Mouse (Mus musculus): ENCODE measurements around the gene Tgfbrap1. TPM values are rescaled to one million over a fixed set of nuclear protein-coding genes. Genes with fewer than 3 reads are reported as not detected.

Gene Tgfbrap1
- polyA plus RNA-seq, 1 experiment from 2014 or later, result 8.4 TPM

- no peak for TF ChIP-seq EP300 (IDR thresholded peaks at IDR 0.05)
- TF ChIP-seq CTCF (IDR thresholded peaks at IDR 0.05), result no peak
- Histone ChIP-seq H3K27ac (ENCODE audit: low read length) (peak overlapping the region; percentile 89), H3K9ac (replicated peaks; ENCODE audit: low read depth) (peak overlapping the region; percentile 82), H3K27me3 (replicated peaks; ENCODE audit: insufficient read depth, low read length) (no peaks in the 10 kb centered on the region), H3K4me3 (ENCODE audit: low read depth, low read length) (peak overlapping the region; percentile 80), H3K4me2 (replicated peaks; ENCODE audit: low read depth, low read length) (peak overlapping the region; percentile 90), H3K4me1 (ENCODE audit: insufficient read depth, low read depth, low read length) (peaks cover 8% of the 10 kb centered on the region; the same call in 1 of the 2 replicates), H3K9me3 (ENCODE audit: low read length) (no peaks in the 10 kb centered on the region), H3K36me3 (ENCODE audit: insufficient read depth, low read length) (no peaks in the 10 kb centered on the region)
- 1% methylated on average over 63 of the region's 102 CpGs for WGBS
- DNase-seq (ENCODE audit: low spot score) (peak; percentile 77), ATAC-seq (peak; percentile 94)
Measured at GRCm38 (mm10) chr1:43092056-43093015, 6.1 kb downstream of the Tgfbrap1 start.

- H3K36me3 ChIP-seq (ENCODE audit: insufficient read depth, low read length), result no peaks in the 10 kb centered on the region
- H3K27ac ChIP-seq (ENCODE audit: low read length), result peak overlapping the region; percentile 89; the same call in 1 of the 2 replicates
- H3K9me3 ChIP-seq (ENCODE audit: low read length), result no peaks in the 10 kb centered on the region
- peaks cover 8% of the 10 kb centered on the region; the same call in 1 of the 2 replicates for H3K4me1 ChIP-seq (ENCODE audit: insufficient read depth, low read depth, low read length)
- ATAC-seq, result no peak; the same call in 1 of the 2 replicates
- WGBS, result 28% methylated on average over 13 of the region's 13 CpGs
- no peaks in the 10 kb centered on the region for H3K27me3 ChIP-seq (replicated peaks; ENCODE audit: insufficient read depth, low read length)
- peak; percentile 16 for DNase-seq (ENCODE audit: low spot score)
- peak overlapping the region; percentile 82 for H3K9ac ChIP-seq (replicated peaks; ENCODE audit: low read depth)
- TF ChIP-seq CTCF (IDR thresholded peaks at IDR 0.05), result no peak
- no peak for TF ChIP-seq EP300 (IDR thresholded peaks at IDR 0.05)
- peak overlapping the region; percentile 80 for H3K4me3 ChIP-seq (ENCODE audit: low read depth, low read length)
- peak overlapping the region; percentile 90 for H3K4me2 ChIP-seq (replicated peaks; ENCODE audit: low read depth, low read length)
Measured at GRCm38 (mm10) chr1:43091306-43092055, 7.0 kb downstream of the Tgfbrap1 start.

GRCm38 (mm10) chr1:43090418-43090817 lies 8.0 kb downstream of the Tgfbrap1 start:
- H3K4me1 ChIP-seq (ENCODE audit: insufficient read depth, low read depth, low read length), result peaks cover 8% of the 10 kb centered on the region; the same call in 1 of the 2 replicates
- H3K9me3 ChIP-seq (ENCODE audit: low read length), result no peaks in the 10 kb centered on the region
- no peaks in the 10 kb centered on the region for H3K36me3 ChIP-seq (ENCODE audit: insufficient read depth, low read length)
- no peak for ATAC-seq
- no peak overlapping the region for H3K4me3 ChIP-seq (ENCODE audit: low read depth, low read length)
- no peak overlapping the region for H3K9ac ChIP-seq (replicated peaks; ENCODE audit: low read depth)
- TF ChIP-seq EP300 (IDR thresholded peaks at IDR 0.05), result no peak
- TF ChIP-seq CTCF (IDR thresholded peaks at IDR 0.05), result no peak
- H3K27ac ChIP-seq (ENCODE audit: low read length), result no peak overlapping the region
- no peak overlapping the region for H3K4me2 ChIP-seq (replicated peaks; ENCODE audit: low read depth, low read length)
- DNase-seq (ENCODE audit: low spot score), result no peak
- no peaks in the 10 kb centered on the region for H3K27me3 ChIP-seq (replicated peaks; ENCODE audit: insufficient read depth, low read length)
- 90% methylated on average over 1 of the region's 1 CpGs for WGBS

- no peak overlapping the region for H3K9ac ChIP-seq (replicated peaks; ENCODE audit: low read depth)
- no peak overlapping the region for H3K27ac ChIP-seq (ENCODE audit: low read length)
- no peaks in the 10 kb centered on the region for H3K4me1 ChIP-seq (ENCODE audit: insufficient read depth, low read depth, low read length)
- 71% methylated on average over 5 of the region's 5 CpGs for WGBS
- TF ChIP-seq CTCF (IDR thresholded peaks at IDR 0.05) (no peak), EP300 (IDR thresholded peaks at IDR 0.05) (no peak)
- H3K9me3 ChIP-seq (ENCODE audit: low read length), result no peaks in the 10 kb centered on the region
- no peak overlapping the region for H3K4me2 ChIP-seq (replicated peaks; ENCODE audit: low read depth, low read length)
- no peaks in the 10 kb centered on the region for H3K36me3 ChIP-seq (ENCODE audit: insufficient read depth, low read length)
- DNase-seq (ENCODE audit: low spot score) (peak; percentile 51), ATAC-seq (peak; percentile 77)
- H3K27me3 ChIP-seq (replicated peaks; ENCODE audit: insufficient read depth, low read length), result no peaks in the 10 kb centered on the region
- no peak overlapping the region for H3K4me3 ChIP-seq (ENCODE audit: low read depth, low read length)
Measured at GRCm38 (mm10) chr1:43082946-43083345, 15.5 kb downstream of the Tgfbrap1 start.

GRCm38 (mm10) chr1:43078124-43078523 lies 20.3 kb downstream of the Tgfbrap1 start:
- no peak overlapping the region for H3K27ac ChIP-seq (ENCODE audit: low read length)
- H3K9me3 ChIP-seq (ENCODE audit: low read length), result no peaks in the 10 kb centered on the region
- ATAC-seq (no peak), DNase-seq (ENCODE audit: low spot score) (no peak)
- TF ChIP-seq EP300 (IDR thresholded peaks at IDR 0.05) (no peak), CTCF (IDR thresholded peaks at IDR 0.05) (no peak)
- no peaks in the 10 kb centered on the region for H3K4me1 ChIP-seq (ENCODE audit: insufficient read depth, low read depth, low read length)
- no peaks in the 10 kb centered on the region for H3K27me3 ChIP-seq (replicated peaks; ENCODE audit: insufficient read depth, low read length)
- 50% methylated on average over 2 of the region's 2 CpGs for WGBS
- H3K4me3 ChIP-seq (ENCODE audit: low read depth, low read length), result no peak overlapping the region
- H3K9ac ChIP-seq (replicated peaks; ENCODE audit: low read depth), result no peak overlapping the region
- H3K36me3 ChIP-seq (ENCODE audit: insufficient read depth, low read length), result 0 out of 2 replicates have a peak, but pooled peaks cover 3% of the 10 kb centered on the region
- no peak overlapping the region for H3K4me2 ChIP-seq (replicated peaks; ENCODE audit: low read depth, low read length)

GRCm38 (mm10) chr1:43074791-43075190 lies 23.6 kb downstream of the Tgfbrap1 start:
- DNase-seq (ENCODE audit: low spot score) (no peak), ATAC-seq (no peak)
- Histone ChIP-seq H3K27ac (ENCODE audit: low read length) (no peak overlapping the region), H3K27me3 (replicated peaks; ENCODE audit: insufficient read depth, low read length) (no peaks in the 10 kb centered on the region), H3K4me2 (replicated peaks; ENCODE audit: low read depth, low read length) (no peak overlapping the region), H3K4me1 (ENCODE audit: insufficient read depth, low read depth, low read length) (no peaks in the 10 kb centered on the region; the same call in 1 of the 2 replicates), H3K9me3 (ENCODE audit: low read length) (no peaks in the 10 kb centered on the region), H3K9ac (replicated peaks; ENCODE audit: low read depth) (no peak overlapping the region), H3K4me3 (ENCODE audit: low read depth, low read length) (no peak overlapping the region), H3K36me3 (ENCODE audit: insufficient read depth, low read length) (0 out of 2 replicates have a peak, but pooled peaks cover 3% of the 10 kb centered on the region)
- TF ChIP-seq CTCF (IDR thresholded peaks at IDR 0.05), result no peak
- 89% methylated on average over 2 of the region's 2 CpGs for WGBS
